Mouse (Mus musculus) liver, embryonic 16.5 days (tissue): Measurements from ENCODE around the gene Bud13. TPM values are rescaled to one million over a fixed set of nuclear protein-coding genes. Genes with fewer than 3 reads are reported as not detected.
"Not testable (repeated sequence)": the region's sequence is repeated elsewhere in the genome, so short reads cannot be mapped to it uniquely, and the experiment has no call there.

Source experiments
- ATAC-seq: fragments of 200-750 bp; cut with Nextera tagmentation; 2 replicates; pipeline ENCODE4 v1.8.0; 2017; ENCODE audit warnings: low read depth, mild to moderate bottlenecking, moderate number of reproducible peaks, moderate library complexity
- H3K27ac ChIP-seq: fragments of 300-500 bp; sonication (generic); 2 replicates; pipeline ENCODE4 v1.5.1; 2014; ENCODE audit warnings: mild to moderate bottlenecking, low read length
- H3K27me3 ChIP-seq: fragments of 300-500 bp; sonication (generic); 2 replicates; pipeline ENCODE4 v1.6.1; 2014; ENCODE audit warnings: low read depth, low read length, mixed read lengths; ENCODE audit not compliant: control insufficient read depth, insufficient read depth
- H3K36me3 ChIP-seq: fragments of 300-500 bp; sonication (generic); 2 replicates; pipeline ENCODE4 v1.6.1; 2014; ENCODE audit warnings: mild to moderate bottlenecking; ENCODE audit not compliant: control insufficient read depth, insufficient read depth
- H3K4me1 ChIP-seq: fragments of 300-500 bp; sonication (generic); 2 replicates; pipeline ENCODE4 v1.6.1; 2014; ENCODE audit warnings: low read depth, low read length, mixed read lengths; ENCODE audit not compliant: control insufficient read depth
- H3K4me2 ChIP-seq: fragments of 300-500 bp; sonication (generic); 2 replicates; pipeline ENCODE4 v1.6.1; 2014; ENCODE audit warnings: low read depth, low read length, mixed read lengths
- H3K4me3 ChIP-seq: fragments of 300-500 bp; sonication (generic); 2 replicates; pipeline ENCODE4 v1.5.1; 2014; ENCODE audit warnings: low read depth, mild to moderate bottlenecking, low read length
- H3K9ac ChIP-seq: fragments of 300-500 bp; sonication (generic); 2 replicates; pipeline ENCODE4 v1.6.1; 2014; ENCODE audit warnings: low read depth, low read length
- H3K9me3 ChIP-seq: fragments of 300-500 bp; sonication (generic); replicated peaks from 2 replicates; pipeline ENCODE4 v1.6.1; 2016; ENCODE audit warnings: low read length; ENCODE audit not compliant: control insufficient read depth
- WGBS: fragments of 180-500 bp; shearing (Covaris S2); extraction: QIAGEN DNeasy Blood & Tissue Kit; methylation state at CpG from one replicate; pipeline ENCODE4 v1.1.7; 2014; ENCODE audit not compliant: insufficient replicate concordance; 5-methylcytosine and 5-hydroxymethylcytosine counted together
- polyA plus RNA-seq: library from polyadenylated mRNA; unstranded; fragments of >200 nt; fragmentation: Nextera tagmentation; extraction: Ambion mirVana; gene quantifications from 2 replicates; pipeline ENCODE4 v1.2.1, GENCODE M21; 2015

The Bud13 gene
- polyA plus RNA-seq, 1 experiment from 2014 or later = 6.7 TPM

GRCm38 (mm10) chr9:46316388-46316787 lies 33.6 kb downstream of the Bud13 start:
- ATAC-seq = no peak
- WGBS = 45% methylated on average over 5 of the region's 5 CpGs
- no peaks in the 10 kb centered on the region for H3K4me1 ChIP-seq

GRCm38 (mm10) chr9:46316909-46317308 lies 34.1 kb downstream of the Bud13 start:
- H3K9ac ChIP-seq = no peak overlapping the region
- H3K27ac ChIP-seq = no peak overlapping the region

More at GRCm38 (mm10) chr9:46316388-46316787, 33.6 kb downstream of the Bud13 start:
- Histone ChIP-seq H3K9ac (no peak overlapping the region), H3K4me3 (no peak overlapping the region), H3K27ac (no peak overlapping the region), H3K4me2 (no peak overlapping the region), H3K27me3 (no peaks in the 10 kb centered on the region), H3K36me3 (no peaks in the 10 kb centered on the region), H3K9me3 (no peaks in the 10 kb centered on the region)

GRCm38 (mm10) chr9:46317957-46318356 lies 35.1 kb downstream of the Bud13 start:
- Histone ChIP-seq H3K27ac (no peak overlapping the region), H3K9ac (no peak overlapping the region), H3K27me3 (no peaks in the 10 kb centered on the region), H3K4me3 (no peak overlapping the region), H3K4me1 (no peaks in the 10 kb centered on the region), H3K36me3 (no peaks in the 10 kb centered on the region), H3K9me3 (no peaks in the 10 kb centered on the region), H3K4me2 (no peak overlapping the region)
- ATAC-seq = no peak
- 76% methylated on average over 3 of the region's 3 CpGs for WGBS

More at GRCm38 (mm10) chr9:46316909-46317308, 34.1 kb downstream of the Bud13 start:
- Histone ChIP-seq H3K9me3 (no peaks in the 10 kb centered on the region), H3K36me3 (no peaks in the 10 kb centered on the region), H3K4me3 (no peak overlapping the region), H3K4me2 (no peak overlapping the region), H3K27me3 (no peaks in the 10 kb centered on the region), H3K4me1 (no peaks in the 10 kb centered on the region)
- 57% methylated on average over 8 of the region's 8 CpGs for WGBS
- ATAC-seq = no peak

- not testable (repeated sequence) for H3K27me3 ChIP-seq, H3K36me3 ChIP-seq, H3K4me3 ChIP-seq, H3K4me2 ChIP-seq, H3K9me3 ChIP-seq, H3K4me1 ChIP-seq, ATAC-seq, H3K9ac ChIP-seq, H3K27ac ChIP-seq
- 59% methylated on average over 6 of the region's 6 CpGs for WGBS
Observed at GRCm38 (mm10) chr9:46319886-46320285, 37.1 kb downstream of the Bud13 start, which contains the start of gene 4931429L15Rik. TSS of gene 4931429L15Rik (minus strand) at chr9:46319986.

GRCm38 (mm10) chr9:46320461-46320860 lies 37.7 kb downstream of the Bud13 start:
- Histone ChIP-seq H3K4me1 (no peaks in the 10 kb centered on the region), H3K4me3 (no peak overlapping the region), H3K9ac (no peak overlapping the region), H3K36me3 (no peaks in the 10 kb centered on the region), H3K4me2 (no peak overlapping the region), H3K27ac (no peak overlapping the region), H3K27me3 (no peaks in the 10 kb centered on the region), H3K9me3 (no peaks in the 10 kb centered on the region)
- 54% methylated on average over 2 of the region's 2 CpGs for WGBS
- no peak for ATAC-seq

- Histone ChIP-seq H3K9me3 (no peaks in the 10 kb centered on the region; the same call in 1 of the 2 replicates), H3K36me3 (no peaks in the 10 kb centered on the region), H3K4me1 (peaks cover 4% of the 10 kb centered on the region; the same call in 1 of the 2 replicates), H3K27ac (no peak overlapping the region), H3K4me2 (no peak overlapping the region), H3K9ac (no peak overlapping the region), H3K4me3 (no peak overlapping the region), H3K27me3 (peaks cover 18% of the 10 kb centered on the region)
- ATAC-seq = no peak
- 73% methylated on average over 11 of the region's 11 CpGs for WGBS
Observed at GRCm38 (mm10) chr9:46326694-46327405, 44.0 kb downstream of the Bud13 start.

- no peak overlapping the region for H3K4me2 ChIP-seq
- H3K27me3 ChIP-seq = peaks cover 18% of the 10 kb centered on the region
- no peak overlapping the region for H3K4me3 ChIP-seq
- H3K27ac ChIP-seq = no peak overlapping the region
- peaks cover 4% of the 10 kb centered on the region; the same call in 1 of the 2 replicates for H3K4me1 ChIP-seq
- ATAC-seq = no peak
- H3K36me3 ChIP-seq = no peaks in the 10 kb centered on the region
- 55% methylated on average over 25 of the region's 25 CpGs for WGBS
- no peaks in the 10 kb centered on the region; the same call in 1 of the 2 replicates for H3K9me3 ChIP-seq
- H3K9ac ChIP-seq = no peak overlapping the region; the same call in 1 of the 2 replicates
Observed at GRCm38 (mm10) chr9:46327706-46328571, 45.1 kb downstream of the Bud13 start.

- H3K4me2 ChIP-seq = peak overlapping the region; percentile 59
- no peaks in the 10 kb centered on the region for H3K36me3 ChIP-seq
- H3K27ac ChIP-seq = no peak overlapping the region
- ATAC-seq = no peak
- H3K9me3 ChIP-seq = no peaks in the 10 kb centered on the region; the same call in 1 of the 2 replicates
- H3K9ac ChIP-seq = peak overlapping the region; percentile 9; the same call in 1 of the 2 replicates
- 7% methylated on average over 30 of the region's 30 CpGs for WGBS
- peaks cover 4% of the 10 kb centered on the region; the same call in 1 of the 2 replicates for H3K4me1 ChIP-seq
- peak overlapping the region; percentile 40 for H3K4me3 ChIP-seq
- peaks cover 18% of the 10 kb centered on the region for H3K27me3 ChIP-seq
Observed at GRCm38 (mm10) chr9:46328572-46329249, 45.9 kb downstream of the Bud13 start.
